In genomic region chr1:54807832-54808231, GRCm38 (mm10) we compare ENCODE assay signal across 23 mouse cellular contexts.
DNase-seq lines count a peak whose midpoint lies in the region; ATAC-seq and TF ChIP-seq lines count a peak whose summit lies in the region.
"Had no signal": no experiment of that assay in that cellular context is flagged by ENCODE, and none has a peak within 500 bp of the region (broad histone marks: within the 10 kb centered on the region; RNA-seq: fewer than 3 reads in every experiment).

No protein-coding gene starts in this region.

- H3K27ac ChIP-seq in gastrocnemius, adult 2 months = peak overlapping the region; percentile 28; the same call in 1 of the 2 replicates
- H3K27ac ChIP-seq in heart, embryonic 10.5 days = no peak overlapping the region
- H3K27ac ChIP-seq in heart, embryonic 12.5 days (ENCODE audit: poor library complexity, severe bottlenecking) = no peak overlapping the region
- H3K27ac ChIP-seq in ES-E14 (ENCODE audit: insufficient read depth, low read depth, low read length, poor library complexity, severe bottlenecking) = no peak overlapping the region
- H3K27ac ChIP-seq: embryonic facial prominence, embryonic 10.5 days; embryonic facial prominence, embryonic 12.5 days; forebrain, embryonic 13.5 days; forebrain, embryonic 15.5 days had no signal

- no peak overlapping the region for H3K4me2 ChIP-seq in heart, embryonic 12.5 days
- H3K4me2 ChIP-seq: embryonic facial prominence, embryonic 12.5 days; forebrain, embryonic 13.5 days; forebrain, embryonic 15.5 days had no signal

- DNase-seq in gastrocnemius, adult 2 months = no peak
- DNase-seq in gastrocnemius, postnatal 4 days (ENCODE audit: low spot score in 2 of 2) = no peak
- DNase-seq in heart, embryonic 10.5 days (ENCODE audit: low spot score) = peak; percentile 52
- DNase-seq in ES-E14 (ENCODE audit: low read depth, low spot score) (no peak), adipocyte (ENCODE audit: low spot score) (peak; percentile 54)
- no peak for DNase-seq in c-Kit-positive CD71-positive TER-119-positive erythroid progenitor cells, embryonic 14.5 days (ENCODE audit: low spot score)
- DNase-seq: adrenal gland, adult 2 months; adrenal gland, postnatal 10 days; adrenal gland, postnatal 25 days; B cell, adult 2 months; cerebellum, adult 18-20 months; cerebellum, adult 8-10 months; cerebellum, adult 9-11 months; cerebellum, postnatal 25 days; forebrain, postnatal 0 days had no signal

- H3K27me3 ChIP-seq in heart, embryonic 10.5 days (ENCODE audit: insufficient read depth, poor library complexity, severe bottlenecking) = no peaks in the 10 kb centered on the region
- H3K27me3 ChIP-seq in heart, embryonic 12.5 days (replicated peaks) = no peaks in the 10 kb centered on the region
- H3K27me3 ChIP-seq: CH12.LX; embryonic facial prominence, embryonic 12.5 days; forebrain, embryonic 13.5 days; forebrain, embryonic 15.5 days had no signal

- H3K4me1 ChIP-seq in heart, embryonic 10.5 days = peaks cover 4% of the 10 kb centered on the region; the same call in 1 of the 2 replicates
- peaks cover 10% of the 10 kb centered on the region; the same call in 1 of the 2 replicates for H3K4me1 ChIP-seq in heart, embryonic 12.5 days (replicated peaks)
- H3K4me1 ChIP-seq in ES-E14 (ENCODE audit: control insufficient read depth in 2 of 2, insufficient read depth in 2 of 2, low read length in 2 of 2, poor library complexity in 1 of 2) = no peaks in the 10 kb centered on the region
- H3K4me1 ChIP-seq: embryonic facial prominence, embryonic 12.5 days had no signal

- intact Hi-C loops in gastrocnemius, adult 2 months (cut with DNase I) = no loop called here

- no peak for TF ChIP-seq CTCF in gastrocnemius, adult 2 months (IDR thresholded peaks at IDR 0.05)

- in situ Hi-C loops in ES-E14 (cut with MboI; ENCODE audit: low sequenced_read_pairs in 2 of 2, unreplicated experiment in 2 of 2) = no loop called here

- WGBS in heart, embryonic 10.5 days = 82% methylated on average over 3 of the region's 3 CpGs
- whole genome bisulfite sequencing in heart, embryonic 12.5 days = 88% methylated on average over 3 of the region's 3 CpGs

- no peaks in the 10 kb centered on the region for H3K9me3 ChIP-seq in heart, embryonic 10.5 days
- H3K9me3 ChIP-seq in heart, embryonic 12.5 days (replicated peaks) = no peaks in the 10 kb centered on the region
- no peaks in the 10 kb centered on the region for H3K9me3 ChIP-seq in ES-E14 (ENCODE audit: control insufficient read depth, insufficient read depth, low read depth, low read length)
- H3K9me3 ChIP-seq: embryonic facial prominence, embryonic 10.5 days; embryonic facial prominence, embryonic 12.5 days; forebrain, embryonic 13.5 days; forebrain, embryonic 15.5 days had no signal

- no peak overlapping the region for H3K9ac ChIP-seq in heart, embryonic 12.5 days
- peak overlapping the region; percentile 2; the same call in 1 of the 2 replicates for H3K9ac ChIP-seq in ES-E14 (ENCODE audit: insufficient read depth, low read depth, low read length, poor library complexity, severe bottlenecking)
- H3K9ac ChIP-seq: embryonic facial prominence, embryonic 12.5 days; forebrain, embryonic 13.5 days; forebrain, embryonic 15.5 days; forebrain, postnatal 0 days had no signal

- ATAC-seq in heart, embryonic 12.5 days (ENCODE audit: insufficient number of reproducible peaks, low FRiP score) = no peak
- ATAC-seq: activated CD4-positive, CD25-positive, alpha-beta regulatory T cell, adult 4 months; CD4-positive, CD25-positive, alpha-beta regulatory T cell, adult 4 months; forebrain, embryonic 13.5 days; forebrain, embryonic 15.5 days; forebrain, postnatal 0 days had no signal

- H3K4me3 ChIP-seq in gastrocnemius, adult 2 months = no peak overlapping the region
- no peak overlapping the region for H3K4me3 ChIP-seq in heart, embryonic 10.5 days
- no peak overlapping the region for H3K4me3 ChIP-seq in heart, embryonic 12.5 days
- no peak overlapping the region for H3K4me3 ChIP-seq in ES-E14 (ENCODE audit: insufficient read depth in 1 of 2, low read depth in 1 of 2, low read length in 2 of 2, poor library complexity in 1 of 2, severe bottlenecking in 1 of 2)
- H3K4me3 ChIP-seq: embryonic facial prominence, embryonic 10.5 days; embryonic facial prominence, embryonic 12.5 days; forebrain, embryonic 13.5 days; forebrain, embryonic 15.5 days had no signal

- no peaks in the 10 kb centered on the region for H3K36me3 ChIP-seq in heart, embryonic 10.5 days
- no peaks in the 10 kb centered on the region for H3K36me3 ChIP-seq in heart, embryonic 12.5 days
- H3K36me3 ChIP-seq in ES-E14 (ENCODE audit: control insufficient read depth, insufficient read depth, low read length, poor library complexity, severe bottlenecking) = no peaks in the 10 kb centered on the region
- H3K36me3 ChIP-seq: embryonic facial prominence, embryonic 10.5 days; embryonic facial prominence, embryonic 12.5 days; forebrain, embryonic 15.5 days had no signal

TF ChIP-seq in ES-E14, 5 proteins besides CTCF, POLR2A, EP300 and RAD21:
- no peak for TF ChIP-seq ZNF384 (IDR thresholded peaks at IDR 0.05; ENCODE audit: low read depth, low read length)
- TF ChIP-seq MAFK (IDR thresholded peaks at IDR 0.05; ENCODE audit: insufficient read depth, low read depth, low read length) = no peak
- TF ChIP-seq CHD2 (IDR thresholded peaks at IDR 0.05; ENCODE audit: low read depth, low read length) = no peak
- TF ChIP-seq ZC3H11A (IDR thresholded peaks at IDR 0.05; ENCODE audit: borderline replicate concordance, low read depth, low read length) = no peak
- TF ChIP-seq HCFC1 (IDR thresholded peaks at IDR 0.05; ENCODE audit: borderline replicate concordance, insufficient read depth, low read length) = no peak
TF ChIP-seq in ES-E14: peak in this region for 0.

Comparison
In these comparisons a context has a peak if more than half of its experiments do, and no peak if none do; other contexts are left out.
1. DNase-seq: peak in heart, embryonic 10.5 days (single experiment) and adipocyte (single experiment); none in gastrocnemius, adult 2 months (single experiment), gastrocnemius, postnatal 4 days (0 of 2), ES-E14 (single experiment) and c-Kit-positive CD71-positive TER-119-positive erythroid progenitor cells, embryonic 14.5 days (single experiment).